Mouse (Mus musculus): ENCODE data around the gene Tssk2.
A peak's percentile ranks its signal among the peaks of the same experiment; 100 is the strongest.

The Tssk2 gene

DNA sequence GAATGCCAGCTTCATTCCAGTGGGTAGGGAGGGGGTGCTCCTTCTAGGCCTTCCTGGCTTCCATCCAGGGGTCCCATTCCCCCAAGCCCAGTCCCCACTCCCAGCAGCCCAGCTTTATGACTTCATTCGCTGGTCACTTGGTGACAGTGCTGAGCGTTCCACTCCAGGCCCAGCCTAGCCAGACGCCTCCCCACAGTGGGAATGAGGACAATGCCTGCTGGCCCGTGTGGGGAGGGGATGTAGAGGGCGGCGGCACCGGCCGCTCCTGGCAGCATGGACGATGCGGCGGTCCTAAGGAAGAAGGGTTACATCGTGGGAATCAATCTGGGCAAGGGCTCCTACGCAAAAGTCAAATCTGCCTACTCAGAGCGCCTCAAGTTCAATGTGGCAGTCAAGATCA is at the start of gene Tssk2, which contains the start of gene Dgcr2:
Gene Tssk2, plus strand, starts transcription at position 176 of the 400 bp plus-strand sequence.
Gene Dgcr2, minus strand, starts transcription at position 101 of the 400 bp plus-strand sequence.
- DNase-seq (ENCODE audit: low read depth), result no peak

DNA sequence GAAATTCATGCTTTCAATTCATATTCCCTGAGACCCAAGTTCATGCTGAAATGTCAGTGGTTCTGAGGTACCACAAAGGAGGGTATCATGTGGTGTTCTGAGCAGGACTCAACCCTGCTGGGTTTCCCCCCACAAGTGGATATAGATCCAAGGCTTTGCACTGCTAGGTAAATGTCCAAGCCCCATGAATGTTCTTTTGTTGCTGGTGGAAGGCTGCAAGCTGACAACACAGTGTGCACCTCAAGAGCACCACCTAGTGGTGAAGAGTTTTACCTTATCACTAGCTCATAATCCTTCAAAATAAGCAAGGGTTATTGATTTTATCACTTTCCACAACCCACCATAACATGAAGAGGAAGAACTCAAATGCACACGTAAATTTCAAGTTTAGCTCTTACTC is 49.5 kb upstream of the Tssk2 start:
- peak; percentile 40 for DNase-seq (ENCODE audit: low read depth)

DNA sequence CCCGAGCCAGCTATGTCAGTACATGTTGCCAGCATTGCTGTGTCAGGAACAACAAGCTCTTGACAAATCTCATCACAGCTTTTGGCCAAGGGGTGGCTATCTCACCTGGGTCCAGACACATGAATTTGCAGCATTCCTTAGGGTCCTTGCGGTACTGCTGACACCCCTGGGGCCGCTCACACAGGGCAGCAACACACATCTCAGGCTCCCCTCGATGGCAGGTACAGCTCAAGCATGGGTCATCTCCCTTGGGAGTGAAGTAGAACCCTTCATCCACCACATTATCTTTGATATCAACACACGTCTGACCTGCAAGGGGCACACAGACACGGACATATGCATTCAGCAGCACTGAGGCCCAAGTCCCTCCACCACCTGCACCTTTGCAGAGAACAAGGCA is 49.0 kb upstream of the Tssk2 start:
- no peak for DNase-seq (ENCODE audit: low read depth)

DNA sequence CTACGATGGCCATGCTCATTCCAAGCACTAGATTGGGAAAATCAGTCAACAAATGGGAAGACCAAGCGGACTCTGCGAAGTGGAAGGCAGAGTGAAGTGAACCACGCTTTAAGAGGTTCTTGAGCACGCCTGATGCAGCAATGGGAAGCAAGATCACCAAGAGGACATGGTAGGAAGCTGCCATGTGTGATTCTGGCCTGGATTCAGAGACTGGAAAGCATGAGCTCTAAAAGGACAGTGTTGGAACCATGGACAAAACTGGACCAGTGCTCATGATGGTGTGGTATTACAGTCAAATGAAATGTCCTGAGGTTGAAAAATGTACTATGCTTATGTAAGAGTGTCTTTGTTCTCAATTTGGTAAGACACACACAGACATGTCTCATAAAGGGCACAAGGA is 47.1 kb upstream of the Tssk2 start:
- no peak for DNase-seq (ENCODE audit: low read depth)

DNA sequence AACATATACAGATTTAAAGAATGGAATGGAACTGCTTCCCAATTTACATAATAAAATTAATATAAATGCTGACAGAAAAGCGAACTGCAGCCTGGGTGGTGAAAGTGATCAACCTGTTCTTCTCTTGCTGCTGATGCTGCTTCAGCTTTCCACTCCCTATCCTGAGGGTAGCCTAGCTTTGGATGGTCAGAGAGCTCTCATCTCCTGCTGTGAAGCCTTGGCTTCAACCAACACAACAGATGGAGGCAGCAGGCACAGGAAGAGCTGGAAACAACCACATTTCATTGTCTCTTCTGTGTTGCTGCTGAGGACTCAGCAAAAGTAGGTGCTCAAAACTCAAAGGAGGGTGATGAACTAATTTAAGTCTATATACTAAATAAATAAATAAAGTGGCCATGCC is 46.6 kb upstream of the Tssk2 start:
- no peak for DNase-seq (ENCODE audit: low read depth)

DNA sequence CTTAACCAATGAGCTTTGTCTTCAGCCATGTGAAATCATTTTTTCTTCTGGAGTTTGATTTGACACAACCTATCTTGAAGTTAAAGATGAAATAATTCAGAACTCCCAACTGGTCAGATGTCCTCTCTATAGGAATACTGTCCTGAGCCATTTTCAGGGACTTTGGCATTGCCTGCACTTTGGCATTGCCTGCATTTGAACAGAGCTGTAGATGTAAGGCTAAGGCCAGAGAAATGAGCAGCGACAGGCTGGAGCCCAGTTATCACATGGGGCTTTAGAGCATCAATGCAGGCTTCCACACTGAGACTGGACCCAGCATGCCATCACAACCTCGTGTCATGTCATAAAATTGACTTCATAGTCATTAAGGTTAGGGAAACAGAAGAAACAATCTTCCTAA is 45.2 kb upstream of the Tssk2 start:
- no peak for DNase-seq (ENCODE audit: low read depth)

DNA sequence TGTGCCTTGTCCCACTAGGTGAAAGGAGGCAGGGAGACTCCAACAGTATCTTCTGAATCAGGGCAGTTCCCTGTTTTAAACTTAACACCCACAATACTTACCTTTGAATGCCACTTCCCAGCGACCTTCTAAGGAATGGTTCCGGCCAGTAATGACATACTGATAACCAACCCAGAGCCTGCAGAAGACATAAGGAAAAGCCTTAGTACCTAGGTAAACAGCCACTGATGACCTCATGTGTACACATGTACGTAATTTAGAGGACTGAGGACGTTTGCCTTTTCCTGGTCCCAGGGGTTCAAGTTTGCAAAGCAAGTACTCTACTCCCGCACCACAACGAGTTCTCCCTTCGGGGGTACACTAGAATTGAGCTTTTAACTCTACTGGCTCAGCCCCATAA is 41.3 kb upstream of the Tssk2 start:
- no peak for DNase-seq (ENCODE audit: low read depth)

DNA sequence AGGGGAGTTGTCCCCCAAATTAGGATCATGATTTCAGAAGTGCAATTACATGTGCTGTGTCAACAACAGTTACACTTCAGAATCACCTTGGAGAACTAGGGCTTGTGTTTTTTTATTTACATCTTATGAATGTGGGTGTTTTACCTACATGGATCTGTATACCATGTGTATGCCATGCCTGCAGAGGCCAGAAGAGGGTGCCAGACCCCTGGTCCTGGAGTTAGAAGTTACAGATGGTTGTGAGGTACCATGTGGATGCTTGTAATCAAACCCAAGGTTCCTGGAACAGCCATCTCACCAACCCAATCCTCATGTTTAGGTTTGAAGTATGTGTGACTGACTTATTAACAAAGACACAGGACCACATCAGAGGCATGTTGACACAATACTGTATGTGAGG is 39.8 kb upstream of the Tssk2 start:
- DNase-seq (ENCODE audit: low read depth), result peak; percentile 38

DNA sequence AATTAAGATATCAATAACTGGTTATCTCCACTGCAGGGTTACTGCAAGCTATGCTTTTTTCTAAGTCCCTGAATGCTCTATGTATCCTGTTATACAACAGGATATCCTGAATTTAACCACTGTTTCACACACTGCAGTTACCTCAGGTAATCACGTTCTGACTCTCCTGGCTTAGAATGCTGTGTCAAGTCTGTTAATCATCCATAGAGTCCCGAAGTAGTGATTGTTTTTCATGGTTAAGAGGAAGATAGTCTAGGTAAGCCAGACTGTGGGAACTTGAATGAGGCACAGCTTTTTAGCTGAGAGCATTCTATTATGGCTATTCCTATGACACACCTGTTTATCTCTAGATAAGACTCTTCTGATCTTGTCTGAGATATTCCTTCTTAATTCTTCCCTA is 33.1 kb upstream of the Tssk2 start:
- no peak for DNase-seq (ENCODE audit: low read depth)

DNA sequence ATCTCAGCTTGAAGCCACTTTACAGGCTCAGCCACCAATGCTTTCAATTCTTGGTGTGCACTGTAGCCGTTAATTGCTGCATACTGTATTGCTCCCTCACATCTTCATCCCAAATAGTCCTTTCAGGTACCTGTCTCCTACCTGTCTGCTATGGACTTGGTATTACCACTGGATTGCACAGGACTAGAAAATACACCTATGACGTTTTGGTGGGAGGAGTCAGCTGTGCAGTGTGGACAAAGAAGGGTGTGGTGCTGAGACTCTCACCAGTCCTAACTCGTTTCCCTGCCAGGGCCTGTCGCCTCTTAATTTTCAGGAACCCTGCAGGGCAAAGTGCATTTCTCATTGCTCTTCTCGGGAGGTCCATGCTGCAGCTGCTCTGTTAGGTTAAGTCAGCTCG is 32.7 kb upstream of the Tssk2 start:
- DNase-seq (ENCODE audit: low read depth), result no peak

DNA sequence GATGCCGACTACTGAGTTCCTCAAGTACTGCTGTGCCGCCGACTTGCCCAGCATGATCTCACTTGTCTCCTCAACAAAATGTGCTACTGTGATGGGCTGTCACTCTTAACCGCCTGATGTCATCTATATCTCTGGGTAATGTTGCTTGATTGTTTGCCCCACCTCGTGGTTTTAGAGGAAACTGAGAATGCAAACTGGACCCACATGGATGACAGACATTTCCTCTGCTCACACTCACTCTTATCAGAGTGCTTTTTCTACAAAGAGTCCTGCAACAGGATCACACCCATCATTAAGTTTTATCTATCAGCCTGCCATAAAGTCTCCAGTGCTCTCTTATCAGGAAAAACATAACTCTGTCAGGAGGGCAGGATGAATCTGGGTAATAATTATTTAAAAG is 27.2 kb upstream of the Tssk2 start:
- DNase-seq (ENCODE audit: low read depth), result peak; percentile 65

DNA sequence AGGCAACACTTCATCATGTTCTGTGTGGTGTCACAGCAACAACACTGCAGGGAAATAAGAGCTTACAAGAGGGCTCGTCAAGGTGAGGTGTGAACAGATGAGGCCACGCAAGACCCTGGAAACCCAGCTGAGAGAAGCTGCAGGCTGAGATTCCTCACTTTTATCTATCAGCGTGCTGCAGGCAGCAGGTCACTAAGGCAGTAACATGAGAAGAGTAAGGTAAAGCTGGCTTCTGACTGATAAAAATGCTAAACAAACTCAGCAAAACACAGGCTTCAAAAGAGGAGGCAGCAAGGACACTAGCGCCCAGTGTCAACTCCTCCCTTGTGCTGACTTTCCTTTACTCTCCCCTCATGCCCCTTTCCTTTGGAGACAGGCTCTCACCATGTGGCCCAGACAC is 25.4 kb upstream of the Tssk2 start:
- DNase-seq (ENCODE audit: low read depth), result no peak

DNA sequence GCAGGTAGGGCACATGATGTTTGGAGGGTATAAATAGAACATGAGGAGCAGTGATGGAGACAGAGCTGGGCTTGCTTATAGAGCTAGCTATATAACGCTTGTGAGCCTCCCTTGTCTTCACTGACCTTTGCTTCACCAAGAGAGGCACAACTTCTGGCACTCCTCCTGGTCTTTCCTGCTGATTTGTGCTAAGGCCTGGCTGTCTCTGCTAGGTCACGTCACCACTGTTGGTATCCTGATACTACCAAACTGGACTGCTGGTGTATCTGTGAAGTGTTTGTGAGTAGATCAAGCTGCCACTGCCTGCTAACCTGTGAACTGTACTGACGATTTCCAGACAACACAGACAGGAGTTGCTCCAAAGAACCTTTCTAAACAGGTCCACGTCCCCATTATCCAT is 23.3 kb upstream of the Tssk2 start:
- DNase-seq (ENCODE audit: low read depth), result no peak

DNA sequence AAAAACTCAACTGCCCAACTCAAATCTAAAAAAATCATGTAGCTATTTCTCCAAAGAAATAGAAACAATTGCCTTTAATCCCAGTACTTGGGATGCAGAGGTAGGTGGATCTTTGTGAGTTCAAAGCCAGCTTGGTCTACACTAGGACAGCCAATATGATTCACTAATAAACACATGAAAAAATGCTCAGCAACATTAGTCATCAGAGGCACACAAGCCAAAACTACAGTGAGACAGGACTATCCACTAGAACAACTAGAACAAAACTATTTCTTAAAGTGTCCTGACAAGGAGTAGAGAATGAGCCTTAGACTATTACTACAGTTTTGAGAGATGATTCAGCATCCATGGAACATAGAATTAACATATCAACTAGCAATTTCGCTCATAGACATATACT is 22.3 kb upstream of the Tssk2 start:
- no peak for DNase-seq (ENCODE audit: low read depth)

DNA sequence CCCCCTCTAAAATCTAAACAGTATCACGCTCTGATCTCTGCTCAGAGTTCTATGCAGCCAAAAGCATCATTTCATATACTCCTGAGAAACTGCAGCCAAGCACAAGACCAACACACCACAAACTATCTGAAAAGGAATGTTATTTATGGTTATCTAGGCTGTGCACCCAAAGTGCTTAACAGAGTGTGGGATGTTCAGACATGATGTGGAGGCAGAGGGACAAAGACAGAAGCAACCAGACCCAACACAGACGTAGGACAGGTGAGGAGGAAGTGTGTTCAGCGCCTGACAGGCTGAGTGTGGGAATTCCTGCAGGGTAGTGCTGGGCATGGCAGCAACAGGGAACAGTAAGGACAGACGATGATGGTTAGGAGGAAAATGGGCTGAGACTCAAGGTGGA is 18.9 kb upstream of the Tssk2 start:
- DNase-seq (ENCODE audit: low read depth), result no peak

DNA sequence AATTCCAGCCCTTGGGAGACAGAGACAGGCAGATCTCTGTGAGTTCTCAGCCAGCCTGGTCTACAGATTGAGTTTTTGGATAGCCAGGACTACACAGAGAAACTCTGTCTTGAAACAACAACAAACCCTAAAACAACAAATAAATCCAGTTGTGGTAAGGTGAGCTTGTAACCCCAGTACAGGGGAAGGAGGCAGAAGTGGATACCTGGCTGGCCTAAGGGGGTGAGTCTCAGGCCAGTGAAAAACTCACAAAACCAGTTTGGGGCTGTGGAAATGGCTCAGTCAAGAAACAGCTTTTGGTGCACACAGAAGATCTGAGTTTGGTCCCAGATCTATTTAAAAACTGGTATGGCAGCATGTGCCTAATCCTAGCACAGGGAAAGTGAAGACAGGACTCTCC is 16.2 kb upstream of the Tssk2 start:
- no peak for DNase-seq (ENCODE audit: low read depth)

DNA sequence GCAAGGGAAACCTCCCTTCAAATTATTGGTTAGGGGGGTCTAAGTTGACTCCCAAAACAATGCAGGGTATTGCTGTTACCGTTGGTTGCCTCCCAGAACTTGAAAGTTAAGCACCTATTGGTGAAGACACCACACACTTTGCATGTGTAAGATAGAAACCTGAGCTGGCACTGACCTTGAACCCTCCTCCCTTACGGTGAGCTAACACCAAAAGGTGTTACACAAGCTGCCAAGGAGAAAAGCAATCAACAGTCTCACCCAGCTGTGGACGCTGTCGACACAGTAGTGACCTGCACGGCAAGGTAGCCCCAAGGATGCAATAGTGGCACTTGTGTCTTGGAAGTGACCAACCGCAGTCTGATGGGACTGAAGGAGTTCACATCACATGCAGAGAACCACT is 14.3 kb upstream of the Tssk2 start:
- DNase-seq (ENCODE audit: low read depth), result no peak

DNA sequence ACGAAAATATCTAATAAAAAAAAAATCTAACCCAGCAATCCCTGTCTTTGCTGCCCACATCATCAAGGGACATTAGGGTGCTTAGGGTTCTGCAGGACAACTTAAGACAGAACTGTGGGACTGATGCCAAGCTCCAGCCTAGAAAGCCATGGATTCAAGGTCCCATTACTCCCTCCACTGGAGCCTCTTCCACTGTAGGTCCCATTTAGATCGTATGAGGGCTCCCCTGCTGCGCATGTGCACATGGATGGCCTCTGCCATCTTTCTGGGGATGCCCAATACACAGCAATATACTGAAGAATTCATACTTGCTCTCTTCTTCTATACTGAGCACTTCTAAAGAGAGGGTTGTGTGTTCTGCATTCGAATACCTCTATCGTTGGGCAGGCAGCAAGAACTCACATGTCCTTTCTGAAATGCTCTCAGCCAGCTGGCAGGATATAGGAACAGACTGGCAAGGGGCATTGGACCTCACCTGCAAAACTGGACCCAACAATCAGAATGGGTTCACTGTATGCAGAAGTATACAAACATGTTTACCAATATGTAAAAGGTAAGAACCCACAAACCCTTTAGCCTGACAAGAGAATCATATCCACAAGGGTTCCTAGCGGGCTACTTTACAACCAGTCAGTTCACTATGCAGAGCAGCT is 8.6 kb upstream of the Tssk2 start:
- DNase-seq (ENCODE audit: low read depth), result no peak

DNA sequence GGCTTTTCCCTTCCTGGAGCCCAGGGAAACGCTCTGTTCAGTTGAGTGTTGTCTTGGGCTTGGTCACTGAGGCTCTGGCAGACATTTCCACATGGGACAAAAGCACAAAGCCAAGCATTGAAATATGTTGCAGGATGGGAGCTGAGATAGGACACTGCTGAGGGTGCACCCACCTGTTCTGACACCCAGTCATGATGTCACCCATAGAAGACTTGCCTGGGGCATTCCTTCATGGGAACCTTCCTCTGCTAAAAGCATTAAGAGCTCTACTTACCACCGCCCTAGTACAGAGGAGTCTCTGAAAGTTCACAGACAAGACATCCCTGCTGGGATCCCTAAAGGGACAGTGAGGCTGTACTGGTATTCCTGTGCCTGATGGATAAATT is 8.1 kb upstream of the Tssk2 start:
- no peak for DNase-seq (ENCODE audit: low read depth)

DNA sequence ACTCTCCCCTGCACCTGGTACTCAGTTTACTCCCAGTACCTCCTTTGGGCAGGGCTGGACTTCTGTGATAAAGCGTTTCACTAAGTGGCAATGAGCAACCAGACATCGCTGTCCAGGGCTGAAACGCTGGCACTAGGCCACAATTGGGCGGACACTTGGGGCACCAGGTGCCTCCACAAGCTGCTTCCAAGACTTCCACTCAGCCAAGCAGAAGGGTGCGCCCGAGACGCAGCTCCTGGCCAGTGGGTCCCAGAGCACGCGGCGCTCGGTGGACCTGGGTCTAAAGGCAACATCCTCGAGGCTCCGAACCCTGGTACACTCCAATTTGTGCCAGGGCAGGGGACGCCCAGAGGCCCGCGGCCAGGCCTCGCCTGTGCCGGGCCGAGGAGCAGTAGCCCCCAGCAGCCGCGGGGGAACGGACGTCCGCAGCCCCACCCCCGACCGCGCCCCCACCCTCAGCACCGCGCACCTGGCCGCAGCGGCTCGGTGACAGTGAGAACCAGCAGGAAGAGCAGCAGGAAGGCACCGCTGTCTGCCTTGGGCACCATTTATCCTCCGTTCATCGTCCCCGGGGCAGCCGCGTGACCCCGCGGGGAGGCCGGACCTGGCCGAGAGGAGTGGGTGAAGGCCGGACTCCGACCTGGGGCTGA is 7.4 kb upstream of the Tssk2 start:
- no peak for DNase-seq (ENCODE audit: low read depth)

DNA sequence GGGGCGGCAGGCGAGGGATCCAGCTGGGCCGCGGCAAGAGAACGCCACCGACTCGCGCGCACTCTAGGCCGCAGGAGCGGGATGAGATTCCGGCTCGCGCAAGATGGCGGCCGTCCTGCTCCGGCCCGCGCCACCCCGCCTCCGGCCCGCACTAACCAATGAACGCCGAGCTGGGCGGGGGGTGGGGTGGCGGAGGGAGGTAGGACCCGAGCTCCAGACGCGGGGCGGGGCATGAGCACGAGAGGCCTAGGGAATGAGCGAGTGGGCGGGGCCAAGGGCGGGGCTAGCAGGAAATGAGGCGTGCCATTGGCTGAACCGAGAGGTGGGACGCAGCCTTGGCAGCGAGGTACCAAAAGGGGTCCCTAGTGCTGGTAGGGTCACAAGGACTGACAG is 6.9 kb upstream of the Tssk2 start, which contains the start of gene Gm20518:
Gene Gm20518, minus strand, starts transcription at position 105 of the 393 bp plus-strand sequence.
- DNase-seq (ENCODE audit: low read depth), result peak; percentile 96

DNA sequence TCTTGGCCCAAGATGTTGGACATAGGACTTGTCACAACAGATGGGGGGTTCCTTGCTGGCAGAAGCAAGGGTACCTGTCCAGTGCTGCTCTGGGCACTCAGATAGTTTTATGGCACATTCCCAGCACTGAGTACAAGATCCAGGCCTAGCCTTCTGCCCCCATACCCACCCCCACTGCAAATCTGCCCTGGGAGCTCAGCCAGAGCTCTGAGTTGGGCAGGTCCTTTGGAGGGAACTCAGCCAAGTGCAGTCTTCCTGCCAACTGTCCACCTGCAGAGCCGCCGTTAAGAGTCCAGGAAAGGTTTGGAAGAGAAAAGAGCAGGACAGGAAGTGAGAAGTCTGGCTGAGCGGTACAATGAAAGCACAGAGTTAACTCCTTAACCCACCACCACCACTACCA is 5.8 kb upstream of the Tssk2 start:
- DNase-seq (ENCODE audit: low read depth), result no peak

DNA sequence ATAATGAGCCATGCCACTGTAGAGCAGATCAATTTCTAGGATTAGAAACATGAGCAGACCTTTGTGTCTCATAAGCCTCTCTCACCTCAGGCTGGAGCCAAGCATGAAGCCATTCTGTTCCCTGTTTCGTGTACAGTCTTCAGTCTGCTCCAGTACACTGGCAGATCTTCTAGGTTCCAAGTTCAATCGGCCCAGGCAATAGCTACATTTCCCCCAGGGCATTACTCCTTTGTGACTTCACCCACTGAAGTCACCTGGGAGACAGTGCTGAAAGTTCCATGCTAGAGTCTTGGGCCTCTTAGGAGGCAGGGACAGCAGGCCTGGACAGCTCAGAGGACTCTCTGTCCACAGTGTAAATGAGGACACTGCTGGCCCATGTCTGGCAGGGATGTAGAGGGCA is 4.5 kb upstream of the Tssk2 start, which contains the start of gene Tssk1:
Gene Tssk1, plus strand, starts transcription at position 301 of the 400 bp plus-strand sequence.
- DNase-seq (ENCODE audit: low read depth), result no peak

DNA sequence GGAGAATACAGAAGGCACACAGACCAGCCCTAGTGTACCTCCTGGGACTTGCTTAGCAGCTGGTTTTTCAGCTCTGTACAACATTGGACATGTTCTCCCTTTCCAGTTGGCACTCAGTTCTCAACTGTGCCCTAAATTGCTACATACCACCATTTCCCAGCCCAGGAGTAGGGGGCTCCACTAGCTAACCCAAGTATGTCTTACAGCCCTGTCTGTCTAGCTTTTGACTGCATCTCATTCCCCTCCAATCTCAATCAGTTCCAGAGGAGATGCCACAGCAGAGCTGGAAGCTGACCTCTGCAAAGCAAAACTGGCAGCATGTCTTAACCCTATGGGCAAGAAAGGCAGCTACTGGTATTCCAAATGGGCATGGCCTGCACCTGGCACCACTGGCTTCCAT is 2.3 kb upstream of the Tssk2 start:
- DNase-seq (ENCODE audit: low read depth), result no peak

Data from c-Kit-positive CD71-positive TER-119-negative erythroid progenitor cells, embryonic 14.5 days (primary cell).